Mouse (Mus musculus) stomach, postnatal 0 days (tissue): Measurements from ENCODE around the gene Uqcrq.

Experiments
- CTCF ChIP-seq: IDR thresholded peaks from 2 replicates; pipeline ENCODE4 v1.5.1; 2016; ENCODE audit warnings: antibody characterized with exemption, low read depth, mild to moderate bottlenecking, moderate library complexity
- EP300 ChIP-seq: optimal IDR thresholded peaks from 2 replicates; pipeline ENCODE3; 2016; ENCODE audit warnings: antibody characterized with exemption

DNA sequence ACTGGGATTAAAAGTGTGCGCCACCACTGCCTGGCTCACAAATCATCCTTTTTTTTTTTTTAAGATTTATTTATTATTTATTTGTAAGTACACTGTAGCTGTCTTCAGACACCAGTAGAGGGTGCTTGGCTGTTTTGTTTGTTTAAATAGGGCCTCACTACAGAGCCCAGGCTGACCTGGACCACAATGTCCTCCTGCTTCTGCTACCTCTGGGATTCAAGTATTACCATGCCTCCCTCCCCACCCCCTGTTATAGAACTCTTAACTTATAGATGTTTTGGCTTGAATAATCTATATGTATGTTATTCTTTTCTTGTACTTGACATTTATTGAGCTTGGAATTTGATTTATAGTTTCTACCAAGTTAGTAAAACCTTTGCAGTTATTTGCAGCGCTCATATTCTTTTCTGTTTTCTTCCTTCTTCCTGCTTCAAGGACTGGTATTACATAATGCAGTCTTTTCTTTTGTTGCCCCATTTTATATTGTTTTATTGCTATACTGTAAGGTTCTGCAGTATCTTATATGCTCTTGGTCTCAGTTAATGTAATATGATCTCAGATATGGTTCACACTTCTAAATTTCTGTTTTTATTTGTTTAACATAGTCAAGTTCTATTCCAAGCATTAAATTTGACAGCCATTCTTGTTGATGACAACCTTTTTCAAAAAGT, 46.7 kb downstream of the Uqcrq start:
- no peak for TF ChIP-seq EP300
- TF ChIP-seq CTCF: no peak
